Mouse (Mus musculus): Measurements from ENCODE around the gene Col23a1. TPM values are rescaled to one million over a fixed set of nuclear protein-coding genes. Genes with fewer than 3 reads are reported as not detected.

Gene Col23a1
- polyA plus RNA-seq, 1 experiment from 2014 or later = 23.6 TPM

DNA sequence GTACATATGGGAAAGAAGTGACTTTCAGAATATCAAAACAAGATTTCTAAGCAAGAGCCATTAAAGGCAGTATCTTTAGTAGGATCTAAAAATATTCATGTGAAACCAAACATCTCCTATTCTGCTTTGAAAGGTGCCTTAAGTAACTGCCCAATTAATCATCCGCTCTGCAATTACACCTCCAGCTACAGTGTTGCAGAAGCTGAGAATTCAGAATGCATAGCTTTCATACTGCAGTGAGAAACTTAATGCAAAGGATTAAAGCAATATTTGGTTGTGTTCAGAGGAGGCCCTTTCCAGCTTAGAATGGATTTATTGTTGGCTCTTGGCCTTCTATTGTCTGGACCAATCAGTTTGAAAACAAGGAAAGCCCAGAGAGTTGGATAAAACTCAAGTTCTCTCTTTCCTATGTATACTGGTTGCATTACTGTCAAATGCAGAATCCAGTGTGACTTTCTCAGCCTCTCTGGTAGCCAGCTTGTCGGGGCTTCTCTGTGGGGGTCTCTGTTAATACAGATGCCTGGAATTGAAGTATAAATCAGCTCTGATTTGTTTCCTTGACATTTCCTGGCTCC is 4.3 kb downstream of the Col23a1 start:
- 0 out of 2 replicates have a peak, but pooled peaks cover 7% of the 10 kb centered on the region for H3K27me3 ChIP-seq
- H3K9me3 ChIP-seq = peaks cover 7% of the 10 kb centered on the region; the same call in 1 of the 2 replicates
- H3K9ac ChIP-seq = no peak overlapping the region
- H3K4me2 ChIP-seq (replicated peaks) = no peak overlapping the region
- H3K36me3 ChIP-seq = peaks cover 7% of the 10 kb centered on the region; the same call in 1 of the 2 replicates
- H3K27ac ChIP-seq = no peak overlapping the region
- H3K4me3 ChIP-seq = no peak overlapping the region
- no peak for ATAC-seq (ENCODE audit: low FRiP score, low read depth)
- 47% methylated on average over 2 of the region's 2 CpGs for WGBS
- H3K4me1 ChIP-seq = peaks cover 17% of the 10 kb centered on the region

DNA sequence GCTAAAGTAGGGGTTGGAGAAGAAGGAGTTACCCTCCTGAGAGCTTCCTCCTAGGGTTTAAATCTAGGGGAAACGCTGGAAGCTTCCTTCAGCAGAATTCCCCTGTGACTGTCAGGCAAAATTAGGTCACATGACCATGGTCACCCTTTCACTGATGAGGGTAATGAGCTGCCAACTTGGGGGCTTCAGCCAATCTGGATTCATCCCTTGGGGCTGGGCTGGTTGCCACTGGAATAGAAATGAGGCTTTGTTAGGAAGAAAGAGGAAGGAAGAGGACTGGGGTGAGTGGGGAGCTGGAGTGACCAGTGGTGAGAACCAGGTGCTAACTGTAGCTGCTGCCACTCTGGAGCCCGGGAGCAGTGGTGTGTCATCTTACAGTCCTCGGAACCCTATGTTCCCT is 6.0 kb downstream of the Col23a1 start:
- Histone ChIP-seq H3K4me1 (peaks cover 9% of the 10 kb centered on the region), H3K4me2 (replicated peaks) (no peak overlapping the region), H3K9me3 (peaks cover 7% of the 10 kb centered on the region; the same call in 1 of the 2 replicates), H3K4me3 (no peak overlapping the region), H3K27me3 (0 out of 2 replicates have a peak, but pooled peaks cover 7% of the 10 kb centered on the region), H3K36me3 (peaks cover 7% of the 10 kb centered on the region; the same call in 1 of the 2 replicates), H3K27ac (no peak overlapping the region), H3K9ac (no peak overlapping the region)
- no peak for ATAC-seq (ENCODE audit: low FRiP score, low read depth)
- WGBS = 79% methylated on average over 3 of the region's 3 CpGs

DNA sequence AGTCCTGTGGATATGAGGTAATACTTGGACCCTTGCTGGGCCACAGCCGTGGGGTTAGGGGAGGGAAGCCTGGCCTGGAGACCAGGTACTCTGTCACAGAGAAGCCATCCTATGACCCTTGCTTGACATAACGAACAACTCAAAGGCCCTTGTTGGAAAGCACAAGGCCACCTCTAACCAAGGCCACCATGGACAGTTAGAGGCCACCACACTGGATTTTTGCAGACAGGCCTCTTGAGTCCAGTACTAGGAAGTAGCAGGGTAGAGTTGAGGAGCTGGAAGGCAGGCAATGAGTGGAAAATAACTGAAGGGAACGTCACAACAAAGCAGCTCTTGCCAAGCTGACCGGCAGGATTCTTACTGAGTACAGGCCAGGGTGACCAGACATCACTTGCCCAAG is 9.0 kb downstream of the Col23a1 start:
- H3K27me3 ChIP-seq = no peaks in the 10 kb centered on the region

DNA sequence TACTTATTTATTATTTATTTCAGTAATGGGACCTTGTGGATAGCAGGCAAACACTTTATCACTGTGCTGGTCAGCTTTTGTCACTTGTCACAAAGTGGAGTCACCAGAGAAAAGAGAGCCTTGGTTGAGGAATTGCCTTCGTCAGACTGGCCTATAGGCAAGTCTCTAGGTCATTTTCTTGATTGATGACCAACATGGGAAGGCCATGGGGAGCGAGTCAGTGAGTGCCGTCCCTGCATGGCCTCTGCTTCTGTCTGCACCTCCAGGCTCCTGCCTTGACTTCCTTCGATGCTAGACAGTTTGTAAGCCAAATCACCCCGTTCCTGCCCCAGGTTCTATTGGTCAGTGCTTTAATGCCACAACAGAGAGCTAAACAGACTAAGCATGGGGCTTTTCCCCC is 12.7 kb downstream of the Col23a1 start:
- Histone ChIP-seq H3K4me3 (no peak overlapping the region), H3K27ac (no peak overlapping the region), H3K9ac (no peak overlapping the region), H3K9me3 (no peaks in the 10 kb centered on the region), H3K27me3 (no peaks in the 10 kb centered on the region), H3K36me3 (no peaks in the 10 kb centered on the region), H3K4me1 (0 out of 2 replicates have a peak, but pooled peaks cover 11% of the 10 kb centered on the region), H3K4me2 (replicated peaks) (no peak overlapping the region)
- ATAC-seq (ENCODE audit: low FRiP score, low read depth) = no peak
- 72% methylated on average over 5 of the region's 5 CpGs for WGBS

More for the DNA sequence above, 9.0 kb downstream of the Col23a1 start:
- ATAC-seq (ENCODE audit: low FRiP score, low read depth) = no peak
- peaks cover 7% of the 10 kb centered on the region; the same call in 1 of the 2 replicates for H3K36me3 ChIP-seq
- H3K4me3 ChIP-seq = no peak overlapping the region
- H3K4me1 ChIP-seq = peaks cover 8% of the 10 kb centered on the region; the same call in 1 of the 2 replicates
- H3K9me3 ChIP-seq = peaks cover 7% of the 10 kb centered on the region; the same call in 1 of the 2 replicates
- no peak overlapping the region for H3K9ac ChIP-seq
- 87% methylated on average over 4 of the region's 4 CpGs for WGBS
- H3K4me2 ChIP-seq (replicated peaks) = no peak overlapping the region
- no peak overlapping the region for H3K27ac ChIP-seq

DNA sequence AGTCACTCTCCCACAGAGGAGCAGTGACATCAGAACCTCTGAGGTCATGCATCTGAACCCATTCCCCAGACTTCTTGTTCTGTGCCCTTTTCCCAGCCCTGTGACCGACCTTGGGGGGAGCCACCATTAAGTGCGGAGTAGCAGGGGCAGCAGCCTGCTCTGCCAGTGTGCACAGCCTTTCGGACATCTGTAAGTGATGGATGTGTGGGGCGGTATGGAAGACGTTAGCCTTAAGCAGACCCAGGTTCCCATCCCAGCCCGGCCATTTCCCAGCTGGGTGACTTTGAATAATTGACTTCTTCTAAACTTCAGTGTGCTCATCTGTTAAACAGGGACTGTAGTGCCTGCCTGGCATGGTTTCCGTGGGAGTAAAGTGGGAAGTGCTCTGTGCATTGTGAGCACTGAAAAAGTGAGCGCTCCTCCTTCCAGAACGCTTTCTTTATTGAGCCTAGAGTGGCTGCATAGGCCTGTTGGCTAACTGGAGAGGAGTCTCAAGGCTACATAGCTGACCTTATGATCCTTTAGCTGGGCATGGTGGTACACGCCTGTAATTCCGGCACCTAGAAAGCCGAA is 14.3 kb downstream of the Col23a1 start:
- Histone ChIP-seq H3K9me3 (no peaks in the 10 kb centered on the region), H3K4me3 (no peak overlapping the region), H3K27ac (no peak overlapping the region), H3K36me3 (no peaks in the 10 kb centered on the region), H3K4me2 (replicated peaks) (no peak overlapping the region), H3K4me1 (peaks cover 18% of the 10 kb centered on the region; the same call in 1 of the 2 replicates), H3K9ac (no peak overlapping the region), H3K27me3 (no peaks in the 10 kb centered on the region)
- no peak for ATAC-seq (ENCODE audit: low FRiP score, low read depth)
- 49% methylated on average over 12 of the region's 12 CpGs for WGBS

DNA sequence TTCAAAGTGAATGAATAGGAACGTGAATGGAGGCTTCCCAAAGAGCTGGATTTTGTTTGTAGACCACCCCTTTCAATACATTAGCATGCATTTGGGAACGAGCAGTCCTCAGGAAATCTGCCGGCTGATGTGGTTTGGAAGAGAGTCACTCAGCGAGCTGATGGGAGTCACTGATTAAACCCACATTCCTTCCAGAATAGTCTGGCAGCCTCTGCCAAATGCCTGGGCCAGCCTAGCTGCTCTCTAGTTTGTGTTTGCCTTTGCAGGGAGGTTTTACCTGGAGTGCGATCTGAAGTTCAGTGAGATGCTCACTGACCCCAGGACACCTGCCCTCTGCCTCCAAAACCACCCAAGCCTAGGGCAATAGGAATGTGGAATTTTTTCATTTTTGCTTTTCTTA is 18.6 kb downstream of the Col23a1 start:
- H3K27ac ChIP-seq = no peak overlapping the region
- ATAC-seq (ENCODE audit: low FRiP score, low read depth) = no peak
- no peaks in the 10 kb centered on the region for H3K36me3 ChIP-seq
- no peaks in the 10 kb centered on the region for H3K9me3 ChIP-seq
- H3K4me1 ChIP-seq = peaks cover 21% of the 10 kb centered on the region; the same call in 1 of the 2 replicates
- no peak overlapping the region for H3K4me2 ChIP-seq (replicated peaks)
- no peak overlapping the region for H3K4me3 ChIP-seq
- H3K27me3 ChIP-seq = no peaks in the 10 kb centered on the region
- H3K9ac ChIP-seq = no peak overlapping the region
- 54% methylated on average over 5 of the region's 5 CpGs for WGBS

DNA sequence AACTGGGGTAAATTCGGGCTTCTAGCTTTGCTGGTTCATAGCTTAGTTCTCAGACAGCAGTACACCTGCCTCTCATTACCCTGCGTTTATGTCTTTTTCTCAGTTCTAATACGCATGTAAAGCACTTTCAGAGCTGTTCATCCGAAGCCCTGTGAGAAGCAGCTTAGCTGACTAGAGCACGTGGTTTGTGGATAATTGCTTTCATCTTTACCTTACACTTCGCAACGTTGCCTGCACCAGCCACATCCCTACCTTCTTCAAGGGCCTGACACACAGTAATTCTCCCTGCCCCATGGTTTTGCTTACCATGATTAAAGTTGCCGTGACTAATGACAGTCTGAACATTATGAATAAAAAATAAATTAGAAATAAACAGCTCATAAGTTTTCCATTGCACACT is 22.1 kb downstream of the Col23a1 start:
- ATAC-seq (ENCODE audit: low FRiP score, low read depth) = no peak
- no peak overlapping the region for H3K27ac ChIP-seq
- 42% methylated on average over 8 of the region's 8 CpGs for WGBS
- no peak overlapping the region for H3K4me3 ChIP-seq
- H3K9ac ChIP-seq = no peak overlapping the region
- H3K36me3 ChIP-seq = no peaks in the 10 kb centered on the region
- H3K27me3 ChIP-seq = no peaks in the 10 kb centered on the region
- H3K4me1 ChIP-seq = peaks cover 12% of the 10 kb centered on the region; the same call in 1 of the 2 replicates
- H3K4me2 ChIP-seq (replicated peaks) = no peak overlapping the region
- H3K9me3 ChIP-seq = no peaks in the 10 kb centered on the region

DNA sequence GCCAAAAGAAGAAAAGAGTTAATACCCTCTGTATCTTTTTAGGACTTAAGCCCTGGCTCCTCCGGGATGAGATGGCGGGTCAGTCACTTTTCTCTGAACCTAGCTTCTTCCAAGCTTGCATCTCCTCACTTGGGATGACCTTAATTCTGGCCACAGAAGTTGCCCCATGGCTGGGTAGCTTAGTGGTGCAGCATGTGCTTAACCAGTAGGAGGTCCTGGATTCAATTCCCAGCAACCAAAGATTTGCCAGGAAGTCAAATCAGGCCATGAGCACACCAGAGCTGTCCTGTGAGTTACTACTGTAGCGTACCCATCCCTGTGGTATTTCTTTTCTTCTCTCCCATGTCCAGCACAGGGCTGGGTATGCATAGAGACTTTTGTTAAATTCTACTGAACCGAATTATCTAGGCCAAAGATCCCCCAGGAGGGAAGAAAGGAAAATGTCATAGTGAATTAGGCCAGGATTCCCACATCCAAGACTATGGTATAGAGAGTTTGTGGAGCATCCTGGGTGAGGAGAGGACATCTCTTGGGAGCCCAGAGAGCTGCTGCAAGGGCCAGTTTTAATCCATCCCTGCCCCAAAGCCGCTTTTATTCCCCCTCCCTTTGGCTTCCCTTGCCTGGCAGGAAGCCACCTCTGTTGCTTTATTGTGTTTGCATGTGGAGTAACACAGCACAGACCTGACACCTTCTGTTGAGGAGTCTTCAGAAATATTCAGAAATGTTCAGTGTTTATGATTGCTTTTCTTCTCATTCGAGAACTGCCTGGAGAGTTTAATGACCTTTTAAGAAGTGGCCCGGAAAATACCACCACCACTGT is 26.5 kb downstream of the Col23a1 start:
- H3K4me1 ChIP-seq = 0 out of 2 replicates have a peak, but pooled peaks cover 5% of the 10 kb centered on the region
- H3K27me3 ChIP-seq = no peaks in the 10 kb centered on the region
- no peak overlapping the region for H3K4me2 ChIP-seq (replicated peaks)
- H3K27ac ChIP-seq = no peak overlapping the region
- 69% methylated on average over 7 of the region's 7 CpGs for WGBS
- ATAC-seq (ENCODE audit: low FRiP score, low read depth) = no peak
- no peaks in the 10 kb centered on the region for H3K36me3 ChIP-seq
- H3K9me3 ChIP-seq = peaks cover 3% of the 10 kb centered on the region; the same call in 1 of the 2 replicates
- no peak overlapping the region for H3K9ac ChIP-seq
- no peak overlapping the region for H3K4me3 ChIP-seq

DNA sequence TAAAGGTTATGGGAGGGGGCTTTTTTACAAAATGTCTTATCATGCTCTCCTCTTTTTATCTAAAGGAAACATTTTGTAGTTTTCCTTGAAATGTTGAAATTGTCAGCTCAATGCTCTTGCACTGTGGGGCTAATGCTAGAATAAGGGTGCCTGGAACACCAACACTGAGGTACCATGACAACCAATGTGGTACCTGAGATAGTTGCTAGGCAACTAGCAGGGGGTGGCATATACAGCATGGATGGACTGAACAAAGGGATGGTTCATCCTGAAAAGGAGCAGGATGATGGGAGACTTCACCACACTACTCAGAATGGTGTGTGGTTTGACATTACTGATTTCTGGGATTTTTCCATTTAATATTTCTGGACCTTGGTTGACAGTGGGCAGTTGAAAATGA is 30.9 kb downstream of the Col23a1 start:
- no peaks in the 10 kb centered on the region for H3K27me3 ChIP-seq
- H3K4me1 ChIP-seq = peaks cover 3% of the 10 kb centered on the region; the same call in 1 of the 2 replicates
- H3K36me3 ChIP-seq = no peaks in the 10 kb centered on the region
- H3K4me2 ChIP-seq (replicated peaks) = no peak overlapping the region
- H3K27ac ChIP-seq = no peak overlapping the region
- H3K4me3 ChIP-seq = no peak overlapping the region
- no peak for ATAC-seq (ENCODE audit: low FRiP score, low read depth)
- no peak overlapping the region for H3K9ac ChIP-seq
- peaks cover 7% of the 10 kb centered on the region; the same call in 1 of the 2 replicates for H3K9me3 ChIP-seq

DNA sequence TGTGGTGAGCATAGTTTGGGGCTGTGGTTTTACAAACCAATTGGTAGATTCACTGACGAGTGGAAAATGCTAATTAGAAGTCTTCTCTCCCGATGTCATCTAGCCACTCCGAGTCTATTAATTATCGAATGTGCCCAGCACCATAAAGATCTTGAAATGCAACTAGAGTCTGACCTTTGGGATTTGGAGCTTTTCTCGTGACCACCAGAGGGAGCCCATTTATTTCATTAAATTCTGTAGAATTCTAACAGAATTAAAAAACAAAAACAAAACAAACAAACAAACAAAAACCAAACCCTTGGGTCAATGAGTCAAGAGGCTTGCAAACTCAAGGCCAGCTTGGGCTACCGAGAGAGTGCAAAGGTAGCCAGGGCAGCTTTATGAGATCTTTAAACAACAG is 37.2 kb downstream of the Col23a1 start:
- peaks cover 7% of the 10 kb centered on the region for H3K4me1 ChIP-seq
- no peaks in the 10 kb centered on the region for H3K27me3 ChIP-seq
- WGBS = 37% methylated on average over 6 of the region's 6 CpGs
- no peaks in the 10 kb centered on the region for H3K36me3 ChIP-seq
- no peak overlapping the region for H3K4me2 ChIP-seq (replicated peaks)
- H3K9ac ChIP-seq = no peak overlapping the region
- no peaks in the 10 kb centered on the region for H3K9me3 ChIP-seq
- no peak for ATAC-seq (ENCODE audit: low FRiP score, low read depth)
- no peak overlapping the region for H3K4me3 ChIP-seq
- H3K27ac ChIP-seq = no peak overlapping the region

DNA sequence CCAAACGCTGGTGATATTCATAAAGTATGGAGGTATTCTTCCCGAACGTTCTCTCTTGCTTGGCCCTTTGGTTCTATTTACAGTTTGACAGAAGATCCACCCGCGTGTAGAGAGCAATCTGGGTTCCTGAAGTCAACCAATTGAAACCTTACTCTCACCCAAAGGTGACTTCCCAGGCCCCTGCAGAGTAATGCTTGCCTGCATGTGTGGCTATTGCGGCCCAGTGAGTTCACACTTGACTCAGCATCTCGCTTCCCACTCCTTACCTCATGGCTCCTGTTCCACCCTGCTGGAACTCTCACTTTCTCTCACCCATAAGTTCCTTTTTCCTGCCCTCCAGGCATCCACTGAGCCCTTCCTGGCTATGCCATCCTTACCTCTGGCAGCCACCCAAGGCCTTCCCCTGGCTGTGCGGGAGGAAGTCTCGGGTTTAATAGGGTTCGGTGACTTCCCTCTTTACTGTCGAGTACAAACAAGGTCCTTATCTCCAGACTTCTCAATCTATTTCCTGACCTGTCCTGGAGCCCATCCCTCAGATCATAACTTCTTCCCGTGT is 38.7 kb downstream of the Col23a1 start:
- 77% methylated on average over 12 of the region's 12 CpGs for WGBS
- Histone ChIP-seq H3K9ac (no peak overlapping the region), H3K27me3 (no peaks in the 10 kb centered on the region), H3K9me3 (no peaks in the 10 kb centered on the region), H3K4me1 (peaks cover 7% of the 10 kb centered on the region), H3K4me2 (replicated peaks) (no peak overlapping the region), H3K36me3 (no peaks in the 10 kb centered on the region), H3K27ac (no peak overlapping the region), H3K4me3 (no peak overlapping the region)
- no peak for ATAC-seq (ENCODE audit: low FRiP score, low read depth)
